Mouse (Mus musculus) megakaryocyte, embryonic 14.5 days (primary cell): ENCODE results near the gene Fam155a.

ENCODE experiments used
- FLI1 ChIP-seq: IDR thresholded peaks from 2 replicates; pipeline ENCODE4 v1.6.1; 2012; ENCODE audit warnings: low read length, inconsistent platforms, mixed read lengths
- GATA1 ChIP-seq: IDR thresholded peaks from 3 replicates; pipeline ENCODE4 v1.6.1; 2012; ENCODE audit warnings: mixed read lengths, low read length, inconsistent platforms, borderline replicate concordance

GRCm38 (mm10) chr8:9158652-9159051, 612.3 kb downstream of the Fam155a start:
- TF ChIP-seq GATA1 (no peak), FLI1 (no peak)
